In the genomic region with DNA sequence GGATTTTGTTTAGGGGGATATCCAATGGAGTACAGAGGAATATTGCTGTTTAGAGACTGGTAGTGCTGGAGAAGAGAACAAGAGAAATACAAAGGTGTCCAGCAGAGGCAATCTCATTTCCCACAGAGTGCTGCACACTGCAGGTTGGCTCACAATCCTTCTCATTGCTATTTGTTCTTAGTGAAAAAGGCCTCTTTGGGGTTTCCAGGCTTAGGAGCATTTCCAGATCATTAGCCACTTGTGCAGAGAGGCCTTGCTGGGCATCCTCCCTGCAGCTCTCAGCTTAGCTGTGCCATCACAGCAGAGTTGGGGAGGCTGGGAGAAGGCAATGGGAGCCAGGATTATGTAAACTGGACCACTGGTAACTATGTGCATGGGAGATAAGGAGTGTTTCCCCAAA, we compare ENCODE assay signal across 17 mouse cellular contexts.
DNase-seq lines count a peak whose midpoint lies in the region; ATAC-seq and TF ChIP-seq lines count a peak whose summit lies in the region.
"Had no signal": no experiment of that assay in that cellular context is flagged by ENCODE, and none has a peak within 500 bp of the region (broad histone marks: within the 10 kb centered on the region; RNA-seq: fewer than 3 reads in every experiment).

No protein-coding gene starts in this region.

- no peaks in the 10 kb centered on the region; the same call in none of the 2 replicates for H3K4me1 ChIP-seq in hindbrain, embryonic 16.5 days (ENCODE audit: control insufficient read depth, insufficient read depth, low read depth, low read length)
- no peaks in the 10 kb centered on the region for H3K4me1 ChIP-seq in heart, embryonic 12.5 days (replicated peaks)
- H3K4me1 ChIP-seq: kidney, embryonic 15.5 days had no signal

- 0 out of 2 replicates have a peak overlapping the region, but pooled peaks have one; percentile 26 for H3K27ac ChIP-seq in hindbrain, embryonic 16.5 days (ENCODE audit: low read depth, low read length)
- no peak overlapping the region for H3K27ac ChIP-seq in heart, embryonic 12.5 days (ENCODE audit: poor library complexity, severe bottlenecking)
- H3K27ac ChIP-seq: kidney, embryonic 15.5 days; macrophage had no signal

- H3K36me3 ChIP-seq in hindbrain, embryonic 16.5 days (ENCODE audit: control insufficient read depth, insufficient read depth, low read length), result no peaks in the 10 kb centered on the region
- no peaks in the 10 kb centered on the region for H3K36me3 ChIP-seq in heart, embryonic 12.5 days
- H3K36me3 ChIP-seq: kidney, embryonic 15.5 days had no signal

- H3K9ac ChIP-seq in hindbrain, embryonic 16.5 days (ENCODE audit: low read depth, low read length), result no peak overlapping the region
- no peak overlapping the region for H3K9ac ChIP-seq in heart, embryonic 12.5 days
- H3K9ac ChIP-seq: kidney, embryonic 15.5 days had no signal

- no peak overlapping the region for H3K4me3 ChIP-seq in hindbrain, embryonic 16.5 days (ENCODE audit: low read length)
- H3K4me3 ChIP-seq in heart, embryonic 12.5 days, result no peak overlapping the region
- H3K4me3 ChIP-seq: kidney, embryonic 15.5 days had no signal

- no peak for TF ChIP-seq CTCF in brain, embryonic 14.5 days (IDR thresholded peaks at IDR 0.05; ENCODE audit: borderline replicate concordance, extremely low read depth, insufficient read depth, insufficient read length)

- peak; percentile 50; the same call in 1 of the 2 replicates for ATAC-seq in hindbrain, embryonic 16.5 days
- ATAC-seq in heart, embryonic 12.5 days (ENCODE audit: insufficient number of reproducible peaks, low FRiP score), result no peak
- ATAC-seq: CD4-positive, CD25-positive, alpha-beta regulatory T cell, adult 4 months had no signal

- TF ChIP-seq POLR2A in brain, embryonic 14.5 days (IDR thresholded peaks at IDR 0.05; ENCODE audit: borderline replicate concordance, extremely low read depth, insufficient read depth, insufficient read length, poor library complexity, severe bottlenecking), result no peak

- DNase-seq in brain, embryonic 14.5 days (ENCODE audit: low read depth), result peak; percentile 74
- peak; percentile 84 for DNase-seq in cerebellum, adult 11-12 months
- peak; percentile 47 to 61 for DNase-seq in cerebellum, postnatal 36 days
- DNase-seq in kidney, postnatal 4 days, result no peak
- no peak for DNase-seq in layer of hippocampus, postnatal 10 days (ENCODE audit: low spot score in 2 of 2)
- DNase-seq in ovary, postnatal 14 days (ENCODE audit: low spot score), result no peak
- DNase-seq: adrenal gland, adult 2 months; layer of hippocampus, adult 9-11 months; liver; lung, adult 18-20 months; right cerebral cortex, postnatal 14 days; thymus, postnatal 4 days had no signal

- H3K9me3 ChIP-seq in hindbrain, embryonic 16.5 days (ENCODE audit: control insufficient read depth, low read length), result no peaks in the 10 kb centered on the region
- no peaks in the 10 kb centered on the region for H3K9me3 ChIP-seq in heart, embryonic 12.5 days (replicated peaks)
- H3K9me3 ChIP-seq: kidney, embryonic 15.5 days had no signal

- no peaks in the 10 kb centered on the region for H3K27me3 ChIP-seq in hindbrain, embryonic 16.5 days (replicated peaks; ENCODE audit: control insufficient read depth, insufficient read depth, low read length)
- no peaks in the 10 kb centered on the region for H3K27me3 ChIP-seq in heart, embryonic 12.5 days (replicated peaks)
- H3K27me3 ChIP-seq: kidney, embryonic 15.5 days had no signal

- no peak overlapping the region for H3K4me2 ChIP-seq in hindbrain, embryonic 16.5 days (ENCODE audit: low read length)
- H3K4me2 ChIP-seq in heart, embryonic 12.5 days, result no peak overlapping the region
- H3K4me2 ChIP-seq: kidney, embryonic 15.5 days had no signal

Comparison
In these comparisons a context has a peak if more than half of its experiments do, and no peak if none do; other contexts are left out.
1. DNase-seq: peak in brain, embryonic 14.5 days (single experiment), cerebellum, adult 11-12 months (single experiment) and cerebellum, postnatal 36 days (2 of 2); none in kidney, postnatal 4 days (0 of 2), layer of hippocampus, postnatal 10 days (0 of 2) and ovary, postnatal 14 days (single experiment).